Mouse (Mus musculus) myocyte (in vitro differentiated cells): ENCODE measurements at regions not wholly inside any gene's neighbourhood (a gene's known extent, or its start where the extent isn't known, plus 50 kb on each side); places are given as distances from the start of the nearest gene placed in this dataset.
"Not testable (repeated sequence)": the region's sequence is repeated elsewhere in the genome, so short reads cannot be mapped to it uniquely, and the experiment has no call there.

Experiments used
- CEBPB ChIP-seq: IDR thresholded peaks from 2 replicates; pipeline ENCODE4 v1.6.1; 2011; ENCODE audit warnings: mild to moderate bottlenecking, moderate library complexity; ENCODE audit not compliant: poor library complexity, insufficient read depth, severe bottlenecking
- MYOG ChIP-seq, 3 experiments: IDR thresholded peaks; one replicate each; pipeline ENCODE4 v1.6.1; 2011; ENCODE audit warnings: control low read depth in 2 of 3, low read depth in 2 of 3, mild to moderate bottlenecking in 2 of 3; ENCODE audit not compliant: insufficient read length in 2 of 3, control insufficient read depth in 1 of 3, insufficient read depth in 1 of 3
- POLR2A ChIP-seq: IDR thresholded peaks from one replicate; pipeline ENCODE4 v1.6.1; 2011; ENCODE audit warnings: low read depth, mild to moderate bottlenecking, control low read depth, moderate library complexity; ENCODE audit not compliant: insufficient read length
- POLR2AphosphoS2 ChIP-seq: IDR thresholded peaks from one replicate; pipeline ENCODE4 v1.6.1; 2011; ENCODE audit warnings: low read depth, control low read depth; ENCODE audit not compliant: insufficient read length
- USF1 ChIP-seq: IDR thresholded peaks from one replicate; pipeline ENCODE4 v1.6.1; 2011; ENCODE audit warnings: low read depth, mild to moderate bottlenecking, control low read depth, moderate library complexity

DNA sequence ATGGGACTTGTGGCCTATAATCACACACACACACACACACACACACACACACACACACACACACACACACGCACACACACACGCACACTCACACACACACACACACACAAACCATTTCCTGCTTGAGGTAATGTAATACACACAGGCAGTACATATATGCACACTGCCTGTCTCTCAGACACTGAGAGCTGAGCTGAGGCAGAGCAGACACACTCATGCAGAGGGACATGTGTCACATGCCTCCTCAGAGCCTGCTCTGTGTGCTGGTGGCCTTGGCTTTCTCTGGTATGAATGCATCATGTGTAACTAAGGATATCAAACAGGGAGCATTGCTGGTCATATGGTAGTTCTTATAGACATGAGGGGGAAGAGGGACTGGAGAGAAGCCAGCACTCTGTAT lies 604.7 kb downstream of the Dad1 start:
- not testable (repeated sequence) for TF ChIP-seq USF1; POLR2A; MYOG (IDR thresholded peaks at IDR 0.05; ENCODE audit: control insufficient read depth in 1 of 3, insufficient read depth in 1 of 3, insufficient read length in 2 of 3, low read depth in 2 of 3); POLR2AphosphoS2; CEBPB
